Mouse (Mus musculus): ENCODE measurements around the gene Ppard.

DNA sequence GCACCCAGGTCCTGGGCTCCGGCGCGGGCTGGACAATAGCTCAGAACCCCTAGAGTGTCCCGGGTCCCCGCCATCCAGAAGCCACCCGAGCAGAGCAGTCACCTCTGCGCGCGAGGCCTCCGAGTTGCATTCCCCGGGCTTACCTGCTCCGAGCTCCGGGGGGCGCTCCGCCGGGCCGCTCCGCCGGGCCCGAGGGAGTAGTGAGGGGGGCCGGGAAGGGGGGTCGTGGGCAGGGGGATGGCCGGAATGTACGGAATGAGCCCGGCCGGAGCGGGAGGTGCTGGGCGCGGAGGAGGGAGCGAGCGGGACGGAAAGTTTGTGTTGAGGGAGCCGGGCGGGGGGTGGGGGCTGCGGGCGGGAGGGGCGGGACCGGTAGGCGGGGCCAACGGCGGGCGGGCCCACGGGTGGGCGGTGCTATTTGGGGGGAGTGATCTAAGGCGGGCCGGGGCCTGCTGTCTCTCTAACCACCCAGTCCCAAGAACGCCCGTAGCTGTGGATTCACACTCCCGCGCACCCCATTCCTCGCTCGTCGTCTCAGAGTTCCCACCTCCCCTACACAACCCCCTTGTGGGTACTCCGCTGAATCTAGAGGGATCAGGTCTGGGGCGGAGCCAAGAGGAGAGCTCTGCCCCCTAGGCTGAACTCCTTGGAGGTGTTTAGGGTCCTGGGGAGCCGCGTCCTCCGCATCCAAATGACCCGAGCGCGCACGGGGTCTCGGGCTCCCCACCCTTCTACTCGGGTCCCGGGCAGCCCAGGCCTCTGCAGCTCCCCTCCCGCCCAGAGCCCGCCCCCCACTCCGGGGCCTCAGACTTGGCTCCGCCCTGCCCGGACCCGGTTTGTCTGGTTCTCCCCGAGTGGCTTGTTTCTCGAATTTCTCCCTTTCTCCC is 118.2 kb downstream of the Ppard start, which contains the start of gene Tead3:
- TF ChIP-seq CTCF (IDR thresholded peaks at IDR 0.05; ENCODE audit: extremely low read depth, insufficient read depth, low read length) (no peak), POLR2A (IDR thresholded peaks at IDR 0.05; ENCODE audit: extremely low read depth, insufficient read depth, low read length) (peak; percentile 22; the same call in 1 of the 2 replicates)

Measured in cortical plate, adult 2 months (tissue).